Mouse (Mus musculus) CH12.LX (cell line): Measurements from ENCODE around the gene Mindy2.

Experiments
- CTCF ChIP-seq, 2 experiments: IDR thresholded peaks in 1 of 2; conservative IDR thresholded peaks in 1 of 2; 2 replicates each; pipeline ENCODE4 v1.5.1; 2011 to 2012; ENCODE audit warnings: low read depth in 2 of 2, low read length in 2 of 2, improper control_type of control experiment in 1 of 2, inconsistent platforms in 1 of 2, mild to moderate bottlenecking in 1 of 2, moderate library complexity in 1 of 2
- MAZ ChIP-seq: IDR thresholded peaks from 2 replicates; pipeline ENCODE4 v1.6.1; 2012; ENCODE audit warnings: low read depth, mild to moderate bottlenecking, inconsistent platforms, low read length, improper control_type of control experiment, moderate library complexity
- POLR2A ChIP-seq: IDR thresholded peaks from 2 replicates; pipeline ENCODE4 v1.6.1; 2011; ENCODE audit warnings: low read depth, mild to moderate bottlenecking, improper control_type of control experiment, low read length
- UBTF ChIP-seq: IDR thresholded peaks from 2 replicates; pipeline ENCODE4 v1.6.1; 2012; ENCODE audit warnings: low read depth, mild to moderate bottlenecking, inconsistent platforms, low read length, improper control_type of control experiment, moderate library complexity

DNA sequence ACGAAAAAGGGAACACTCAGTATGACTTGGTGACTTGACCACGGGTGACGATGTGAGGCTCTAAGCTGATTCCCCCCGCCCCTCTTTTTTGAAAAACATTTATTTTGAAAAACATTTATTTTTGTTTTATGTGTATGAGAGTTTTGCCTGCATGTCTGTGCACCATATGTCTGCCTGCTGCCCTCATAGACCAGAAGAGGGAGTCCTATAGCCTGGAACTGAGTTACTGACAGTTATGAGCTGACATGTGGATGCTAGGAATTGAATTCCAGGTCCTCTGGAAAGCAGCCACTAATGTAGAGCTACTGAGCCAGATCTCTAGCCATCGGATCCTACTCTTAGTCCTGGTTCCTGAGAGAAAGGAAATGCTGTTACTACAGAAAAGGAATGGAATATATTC, 19.0 kb upstream of the Mindy2 start:
- TF ChIP-seq POLR2A (no peak), UBTF (no peak), CTCF (conservative IDR thresholded peaks at IDR 0.05 in 1 of 2, IDR thresholded peaks at IDR 0.05 in 1 of 2; ENCODE audit: low read depth in 2 of 2, low read length in 2 of 2) (peak in 1 of 2 experiments; percentile 49; a peak in 2 of 4 replicates), MAZ (no peak)
